Mouse (Mus musculus) liver, postnatal 0 days (tissue): ENCODE data around the gene Sinhcaf.

Source experiments
- CTCF ChIP-seq: sonication (generic); IDR thresholded peaks from 2 replicates; pipeline ENCODE4 v1.5.1; 2016; ENCODE audit warnings: antibody characterized with exemption, low read depth
- EP300 ChIP-seq: IDR thresholded peaks from 2 replicates; pipeline ENCODE4 v1.6.1; 2016; ENCODE audit warnings: antibody characterized with exemption, low read depth, mild to moderate bottlenecking

DNA sequence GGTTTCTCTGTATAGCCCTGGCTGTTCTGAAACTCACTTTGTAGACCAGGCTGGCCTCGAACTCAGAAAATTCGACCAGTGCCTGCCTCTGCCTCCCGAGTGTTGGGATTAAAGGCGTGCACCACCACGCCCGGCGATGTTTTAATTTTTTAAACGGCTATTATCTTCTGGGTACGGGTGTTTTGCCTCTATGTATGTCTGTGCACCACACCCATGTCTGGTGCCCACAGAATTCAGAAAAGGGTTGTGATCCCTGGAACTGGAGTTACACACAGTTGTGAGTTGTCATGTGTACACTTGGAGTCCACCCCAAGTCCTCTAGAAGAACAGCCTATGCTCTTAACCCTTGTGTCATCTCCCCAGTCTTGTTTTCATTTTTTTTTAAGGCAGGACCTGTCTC, 39.3 kb downstream of the Sinhcaf start:
- TF ChIP-seq CTCF (no peak), EP300 (no peak)
